Mouse (Mus musculus) ES-E14 (cell line): ENCODE results near the gene Adamts17. TPM values are rescaled to one million over a fixed set of nuclear protein-coding genes. Genes with fewer than 3 reads are reported as not detected.

Experiments
- DNase-seq: peaks from one replicate; pipeline ENCODE4 v3.0.0-alpha.2; 2013; ENCODE audit warnings: low read depth, low spot score
- H3K27ac ChIP-seq: 2 replicates; pipeline ENCODE4 v1.5.1; 2012; ENCODE audit warnings: low read depth, mild to moderate bottlenecking, low read length, moderate library complexity, mixed read lengths; ENCODE audit not compliant: poor library complexity, insufficient read depth, severe bottlenecking
- H3K36me3 ChIP-seq: 2 replicates; pipeline ENCODE4 v1.6.1; 2012; ENCODE audit warnings: mild to moderate bottlenecking, low read length, moderate library complexity, mixed read lengths; ENCODE audit not compliant: control insufficient read depth, poor library complexity, insufficient read depth, severe bottlenecking
- H3K4me1 ChIP-seq, 2 experiments: fragments of 150-350 bp in 1 of 2; sonication (generic) in 1 of 2; 2 replicates each; pipeline ENCODE4 v1.6.1; 2012; ENCODE audit warnings: low read length in 2 of 2, mild to moderate bottlenecking in 1 of 2, mixed read lengths in 1 of 2; ENCODE audit not compliant: control insufficient read depth in 2 of 2, insufficient read depth in 2 of 2, poor library complexity in 1 of 2
- H3K4me3 ChIP-seq, 2 experiments: fragments of 150-350 bp in 1 of 2; sonication (generic) in 1 of 2; 2 replicates each; pipeline ENCODE4 v1.5.1; 2012; ENCODE audit warnings: low read length in 2 of 2, low read depth in 1 of 2, mild to moderate bottlenecking in 1 of 2, mixed read lengths in 1 of 2; ENCODE audit not compliant: insufficient read depth in 1 of 2, poor library complexity in 1 of 2, severe bottlenecking in 1 of 2
- H3K9ac ChIP-seq: 2 replicates; pipeline ENCODE4 v1.6.1; 2012; ENCODE audit warnings: low read depth, mild to moderate bottlenecking, low read length, mixed read lengths; ENCODE audit not compliant: poor library complexity, insufficient read depth, severe bottlenecking
- H3K9me3 ChIP-seq: fragments of 150-350 bp; sonication (generic); 2 replicates; pipeline ENCODE4 v1.6.1; 2012; ENCODE audit warnings: low read depth, mild to moderate bottlenecking, low read length; ENCODE audit not compliant: control insufficient read depth, insufficient read depth
- CHD2 ChIP-seq: IDR thresholded peaks from 2 replicates; pipeline ENCODE4 v1.6.1; 2014; ENCODE audit warnings: mild to moderate bottlenecking, low read depth, low read length, inconsistent platforms
- HCFC1 ChIP-seq: IDR thresholded peaks from 2 replicates; pipeline ENCODE4 v1.6.1; 2012; ENCODE audit warnings: low read length, inconsistent platforms, borderline replicate concordance; ENCODE audit not compliant: insufficient read depth
- MAFK ChIP-seq: IDR thresholded peaks from 2 replicates; pipeline ENCODE4 v1.6.1; 2014; ENCODE audit warnings: mild to moderate bottlenecking, low read depth, low read length, inconsistent platforms; ENCODE audit not compliant: insufficient read depth
- ZC3H11A ChIP-seq: IDR thresholded peaks from 2 replicates; pipeline ENCODE4 v1.6.1; 2012; ENCODE audit warnings: low read depth, mild to moderate bottlenecking, inconsistent platforms, low read length, borderline replicate concordance
- ZNF384 ChIP-seq: IDR thresholded peaks from 2 replicates; pipeline ENCODE4 v1.6.1; 2012; ENCODE audit warnings: low read depth, low read length, inconsistent platforms
- in situ Hi-C, 2 experiments: fragments of 600-800 bp; cut with MboI; formaldehyde crosslinking; loops; one replicate each; pipeline ENCODE4 v1.15.1; 2025; ENCODE audit warnings: low sequenced_read_pairs in 2 of 2, inconsistent platforms in 1 of 2; ENCODE audit not compliant: unreplicated experiment in 2 of 2
- total RNA-seq: library from RNA; depleted of rRNA; stranded (reverse); fragments of 300-350 nt; gene quantifications from 2 replicates; pipeline ENCODE4 v1.2.3, GENCODE M21; 2012; rRNA removed

The Adamts17 gene
- 2.0 and 2.3 TPM in 2 replicates for total RNA-seq

- Histone ChIP-seq H3K27ac (no peak within 1 kb of the TSS), H3K4me1 (no peaks in the 10 kb centered on the region), H3K9ac (peak within 1 kb of the TSS; percentile 22), H3K36me3 (no peaks in the 10 kb centered on the region; the same call in 1 of the 2 replicates), H3K9me3 (no peaks in the 10 kb centered on the region), H3K4me3 (peak within 1 kb of the TSS; percentile 61 to 65)
- DNase-seq = peak; percentile 95
- TF ChIP-seq ZC3H11A (peak; percentile 55; the same call in 1 of the 2 replicates), HCFC1 (no peak)
- in situ Hi-C loops = loop anchor here (25.0 kb wide), 2 partner anchors 373 to 798 kb away; partner anchors contain the start of genes Lrrc28 (in 1 of the 2), Lysmd4 (in 1 of the 2) and Ttc23 (in 1 of the 2)
Measured at GRCm38 (mm10) chr7:66839463-66840007, at the start of gene Adamts17. TSS of gene Adamts17 (plus strand) at chr7:66839735.

- Histone ChIP-seq H3K27ac (no peak overlapping the region; the same call in 1 of the 2 replicates), H3K4me1 (peaks cover 6 to 9% of the 10 kb centered on the region in 2 experiments; a peak in 3 of 4 replicates), H3K9ac (no peak overlapping the region), H3K36me3 (no peaks in the 10 kb centered on the region), H3K9me3 (no peaks in the 10 kb centered on the region), H3K4me3 (peak overlapping the region in 1 of 2 experiments; percentile 38; a peak in 2 of 4 replicates)
- in situ Hi-C loops = no loop called here
- DNase-seq = peak; percentile 66
- TF ChIP-seq ZC3H11A (no peak), CHD2 (no peak), HCFC1 (no peak), ZNF384 (no peak), MAFK (no peak)
Measured at GRCm38 (mm10) chr7:66789860-66790748, 49.4 kb upstream of the Adamts17 start.

DNA sequence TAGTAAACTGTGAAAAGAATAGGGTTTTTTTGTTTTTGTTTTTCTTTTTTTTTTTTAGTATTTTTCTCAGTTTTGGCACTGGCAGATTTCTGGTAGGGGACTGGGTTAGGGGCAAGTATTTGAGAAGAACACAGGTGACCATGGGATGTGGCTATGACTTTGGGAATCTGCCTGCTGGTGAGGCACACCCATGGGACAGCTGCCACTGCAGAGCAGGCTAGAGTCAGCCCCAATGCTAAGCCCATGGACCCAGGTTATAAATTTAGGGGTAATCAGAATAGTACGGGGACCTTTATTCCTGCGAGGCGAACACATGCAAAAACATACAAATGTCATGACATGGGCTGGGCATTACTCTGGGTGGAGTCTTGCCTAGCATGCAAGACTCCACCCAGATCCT is 48.5 kb upstream of the Adamts17 start:
- in situ Hi-C loops = no loop called here
- H3K4me1 ChIP-seq = peaks cover 6 to 9% of the 10 kb centered on the region in 2 experiments; a peak in 3 of 4 replicates
- H3K4me3 ChIP-seq = no peak overlapping the region; a peak in 1 of 4 replicates
- no peak for TF ChIP-seq MAFK
- no peak for TF ChIP-seq CHD2
- TF ChIP-seq ZC3H11A = no peak
- no peak for TF ChIP-seq HCFC1
- no peak for TF ChIP-seq ZNF384
- no peak overlapping the region for H3K27ac ChIP-seq
- H3K9me3 ChIP-seq = no peaks in the 10 kb centered on the region
- no peaks in the 10 kb centered on the region for H3K36me3 ChIP-seq
- no peak for DNase-seq
- H3K9ac ChIP-seq = no peak overlapping the region

DNA sequence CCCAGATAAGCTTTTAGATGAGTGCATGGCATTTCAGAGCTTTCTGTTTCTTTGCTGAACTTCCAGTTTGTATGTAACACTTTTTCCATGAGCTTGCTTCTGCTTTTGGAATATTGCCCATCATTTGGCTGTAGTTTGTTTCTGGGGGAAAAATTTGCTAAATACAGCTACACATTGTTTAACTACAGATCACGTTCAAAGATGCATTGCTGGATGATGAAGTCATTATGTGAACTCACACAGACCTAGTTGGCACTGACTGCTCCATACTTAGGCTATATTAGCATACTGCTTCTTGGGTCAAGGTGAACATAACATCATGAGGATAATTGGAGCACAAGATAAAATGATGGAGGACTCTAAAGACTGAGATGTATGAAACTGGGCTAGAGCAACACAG is 42.6 kb upstream of the Adamts17 start:
- Histone ChIP-seq H3K4me3 (no peak overlapping the region), H3K36me3 (no peaks in the 10 kb centered on the region), H3K27ac (no peak overlapping the region), H3K9ac (no peak overlapping the region), H3K4me1 (no peaks in the 10 kb centered on the region), H3K9me3 (no peaks in the 10 kb centered on the region)
- DNase-seq = no peak
- TF ChIP-seq ZC3H11A (no peak), ZNF384 (no peak), HCFC1 (no peak), MAFK (no peak), CHD2 (no peak)
- in situ Hi-C loops = no loop called here
